Mouse (Mus musculus) heart, embryonic 14.5 days (tissue): ENCODE data around the gene Dnajc12. TPM values are rescaled to one million over a fixed set of nuclear protein-coding genes. Genes with fewer than 3 reads are reported as not detected.
"Not testable (repeated sequence)": the region's sequence is repeated elsewhere in the genome, so short reads cannot be mapped to it uniquely, and the experiment has no call there.

ENCODE experiments used
- ATAC-seq: fragments of 200-750 bp; cut with Nextera tagmentation; 2 replicates; pipeline ENCODE4 v1.8.0; 2017; ENCODE audit warnings: low read depth, moderate TSS enrichment; ENCODE audit not compliant: insufficient number of reproducible peaks, insufficient read depth, low FRiP score
- H3K27ac ChIP-seq, 2 experiments: fragments of 200-500 bp in 1 of 2; fragments of 300-500 bp in 1 of 2; sonication (generic) in 1 of 2; replicated peaks in 1 of 2; 2 replicates each; pipeline ENCODE4 v1.5.1; 2012 to 2014; ENCODE audit warnings: low read depth in 2 of 2, low read length in 2 of 2, control low read depth in 1 of 2, mild to moderate bottlenecking in 1 of 2, mixed read lengths in 1 of 2; ENCODE audit not compliant: control insufficient read depth in 1 of 2, insufficient read depth in 1 of 2
- H3K27me3 ChIP-seq: fragments of 300-500 bp; sonication (generic); 2 replicates; pipeline ENCODE4 v1.6.1; 2014; ENCODE audit warnings: mild to moderate bottlenecking, low read length, control low read depth; ENCODE audit not compliant: control insufficient read depth, insufficient read depth
- H3K36me3 ChIP-seq: fragments of 300-500 bp; sonication (generic); 2 replicates; pipeline ENCODE4 v1.6.1; 2014; ENCODE audit warnings: mild to moderate bottlenecking, control low read depth, low read length, mixed read lengths; ENCODE audit not compliant: control insufficient read depth, insufficient read depth
- H3K4me1 ChIP-seq, 2 experiments: fragments of 200-500 bp in 1 of 2; fragments of 300-500 bp in 1 of 2; sonication (generic) in 1 of 2; 2 replicates each; pipeline ENCODE4 v1.6.1; 2012 to 2014; ENCODE audit warnings: low read length in 2 of 2, control low read depth in 1 of 2, mixed read lengths in 1 of 2; ENCODE audit not compliant: control insufficient read depth in 2 of 2, insufficient read depth in 2 of 2
- H3K4me2 ChIP-seq: fragments of 300-500 bp; sonication (generic); 2 replicates; pipeline ENCODE4 v1.6.1; 2014; ENCODE audit warnings: mild to moderate bottlenecking, low read length
- H3K4me3 ChIP-seq, 2 experiments: fragments of 200-500 bp in 1 of 2; fragments of 300-500 bp in 1 of 2; sonication (generic) in 1 of 2; 2 replicates each; pipeline ENCODE4 v1.5.1; 2012 to 2014; ENCODE audit warnings: low read length in 2 of 2, mild to moderate bottlenecking in 2 of 2, control low read depth in 1 of 2, low read depth in 1 of 2, moderate library complexity in 1 of 2; ENCODE audit not compliant: control insufficient read depth in 1 of 2, insufficient read depth in 1 of 2
- H3K9ac ChIP-seq: fragments of 300-500 bp; sonication (generic); 2 replicates; pipeline ENCODE4 v1.6.1; 2014; ENCODE audit warnings: mild to moderate bottlenecking, low read length
- H3K9me3 ChIP-seq: fragments of 300-500 bp; sonication (generic); 2 replicates; pipeline ENCODE4 v1.6.1; 2016; ENCODE audit warnings: low read length, control low read depth; ENCODE audit not compliant: control insufficient read depth
- WGBS: fragments of 180-500 bp; shearing (Covaris S2); extraction: QIAGEN DNeasy Blood & Tissue Kit; methylation state at CpG from one replicate; pipeline ENCODE4 v1.1.7; 2014; 5-methylcytosine and 5-hydroxymethylcytosine counted together
- polyA plus RNA-seq: library from polyadenylated mRNA; unstranded; fragments of >200 nt; fragmentation: Nextera tagmentation; extraction: Ambion mirVana; gene quantifications from 2 replicates; pipeline ENCODE4 v1.2.1, GENCODE M21; 2014

The Dnajc12 gene
- polyA plus RNA-seq, 1 experiment from 2014 or later, result 9.6 TPM

- no peaks in the 10 kb centered on the region for H3K27me3 ChIP-seq
- H3K27ac ChIP-seq, result no peak overlapping the region
- no peaks in the 10 kb centered on the region for H3K36me3 ChIP-seq
- no peaks in the 10 kb centered on the region for H3K4me1 ChIP-seq
- no peak overlapping the region for H3K4me2 ChIP-seq
- 83% methylated on average over 4 of the region's 4 CpGs for WGBS
- H3K9ac ChIP-seq, result no peak overlapping the region
- no peaks in the 10 kb centered on the region for H3K9me3 ChIP-seq
- no peak overlapping the region for H3K4me3 ChIP-seq
- ATAC-seq, result no peak
Measured at GRCm38 (mm10) chr10:63388948-63389347, 6.7 kb downstream of the Dnajc12 start.

- no peak for ATAC-seq
- Histone ChIP-seq H3K27ac (no peak overlapping the region), H3K4me1 (no peaks in the 10 kb centered on the region), H3K4me3 (no peak overlapping the region), H3K36me3 (no peaks in the 10 kb centered on the region), H3K9me3 (no peaks in the 10 kb centered on the region), H3K9ac (no peak overlapping the region), H3K27me3 (no peaks in the 10 kb centered on the region), H3K4me2 (no peak overlapping the region)
- 90% methylated on average over 10 of the region's 10 CpGs for WGBS
Measured at GRCm38 (mm10) chr10:63396963-63397362, 14.7 kb downstream of the Dnajc12 start.

DNA sequence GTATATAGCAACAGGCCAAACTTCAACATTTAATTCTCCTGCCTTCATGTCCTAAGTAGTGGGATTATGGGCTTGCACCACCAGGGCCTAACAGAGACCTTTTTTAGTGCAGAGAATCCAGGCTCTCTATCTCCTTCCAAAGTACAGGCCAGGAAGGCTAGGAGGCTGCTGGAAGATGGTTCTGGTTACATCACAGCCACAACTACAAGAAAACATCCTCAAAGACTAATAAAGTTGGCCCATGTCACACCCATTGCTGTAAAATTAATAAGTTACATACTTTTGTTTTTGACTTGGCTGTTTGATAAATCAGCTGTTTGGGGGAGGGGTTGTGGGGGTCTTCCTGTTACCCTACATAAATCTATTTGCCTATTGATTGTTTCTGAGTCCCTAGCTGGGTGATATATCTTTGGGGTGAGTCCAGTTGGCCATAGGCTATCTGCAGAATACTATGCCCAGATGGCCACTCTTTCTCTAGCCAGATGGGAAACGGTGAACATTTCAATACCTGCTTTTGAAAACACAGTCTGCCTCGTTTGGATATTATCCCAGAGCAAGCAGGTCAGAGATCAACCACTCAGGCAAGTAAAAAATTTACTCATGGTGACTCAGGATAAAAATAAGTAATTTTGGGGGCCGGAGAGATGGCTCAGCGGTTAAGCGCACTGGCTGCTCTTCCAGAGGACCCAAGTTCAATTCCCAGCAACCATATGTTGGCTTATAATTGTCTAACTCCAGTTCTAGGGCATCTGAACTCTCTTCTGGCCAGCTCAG lies 20.7 kb downstream of the Dnajc12 start:
- Histone ChIP-seq H3K36me3 (no peaks in the 10 kb centered on the region), H3K4me3 (no peak overlapping the region), H3K4me1 (no peaks in the 10 kb centered on the region), H3K9ac (no peak overlapping the region), H3K4me2 (no peak overlapping the region), H3K27ac (no peak overlapping the region), H3K9me3 (no peaks in the 10 kb centered on the region), H3K27me3 (no peaks in the 10 kb centered on the region)
- ATAC-seq, result no peak
- WGBS, result 90% methylated on average over 5 of the region's 5 CpGs

- no peak for ATAC-seq
- H3K27ac ChIP-seq, result no peak overlapping the region
- H3K9me3 ChIP-seq, result no peaks in the 10 kb centered on the region
- 87% methylated on average over 2 of the region's 2 CpGs for WGBS
- H3K4me3 ChIP-seq, result no peak overlapping the region
- no peak overlapping the region for H3K4me2 ChIP-seq
- H3K4me1 ChIP-seq, result no peaks in the 10 kb centered on the region
- H3K36me3 ChIP-seq, result 0 out of 2 replicates have a peak, but pooled peaks cover 3% of the 10 kb centered on the region
- no peaks in the 10 kb centered on the region for H3K27me3 ChIP-seq
- H3K9ac ChIP-seq, result no peak overlapping the region
Measured at GRCm38 (mm10) chr10:63403636-63404035, 21.4 kb downstream of the Dnajc12 start.

- H3K4me1 ChIP-seq, result no peaks in the 10 kb centered on the region
- H3K4me2 ChIP-seq, result no peak overlapping the region
- H3K27ac ChIP-seq, result no peak overlapping the region
- H3K9me3 ChIP-seq, result no peaks in the 10 kb centered on the region
- H3K27me3 ChIP-seq, result no peaks in the 10 kb centered on the region
- WGBS, result 64% methylated on average over 16 of the region's 16 CpGs
- no peak overlapping the region for H3K4me3 ChIP-seq
- H3K9ac ChIP-seq, result no peak overlapping the region
- H3K36me3 ChIP-seq, result 0 out of 2 replicates have a peak, but pooled peaks cover 3% of the 10 kb centered on the region
- no peak for ATAC-seq
Measured at GRCm38 (mm10) chr10:63410162-63410956, 28.1 kb downstream of the Dnajc12 start.

DNA sequence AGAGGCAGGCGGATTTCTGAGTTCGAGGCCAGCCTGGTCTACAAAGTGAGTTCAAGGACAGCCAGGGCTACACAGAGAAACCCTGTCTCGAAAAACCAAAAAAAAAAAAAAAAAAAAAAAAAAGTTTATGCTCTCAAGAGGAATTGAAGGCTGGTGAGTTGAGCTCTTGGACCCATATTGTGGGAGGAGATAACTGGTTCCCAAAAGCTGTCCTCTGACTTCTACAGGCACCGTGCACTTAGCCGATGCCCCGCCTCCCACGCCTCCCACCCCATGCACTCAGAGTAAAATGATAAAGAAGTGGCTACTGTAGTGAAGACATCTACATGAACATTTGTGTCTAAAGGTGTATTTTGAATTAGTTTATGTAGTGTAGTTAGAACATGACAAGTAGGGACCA lies 29.4 kb downstream of the Dnajc12 start:
- not testable (repeated sequence) for H3K36me3 ChIP-seq, H3K4me2 ChIP-seq, H3K9ac ChIP-seq, H3K4me1 ChIP-seq, H3K9me3 ChIP-seq, ATAC-seq, H3K4me3 ChIP-seq, H3K27me3 ChIP-seq, H3K27ac ChIP-seq
- 85% methylated on average over 6 of the region's 7 CpGs for WGBS

DNA sequence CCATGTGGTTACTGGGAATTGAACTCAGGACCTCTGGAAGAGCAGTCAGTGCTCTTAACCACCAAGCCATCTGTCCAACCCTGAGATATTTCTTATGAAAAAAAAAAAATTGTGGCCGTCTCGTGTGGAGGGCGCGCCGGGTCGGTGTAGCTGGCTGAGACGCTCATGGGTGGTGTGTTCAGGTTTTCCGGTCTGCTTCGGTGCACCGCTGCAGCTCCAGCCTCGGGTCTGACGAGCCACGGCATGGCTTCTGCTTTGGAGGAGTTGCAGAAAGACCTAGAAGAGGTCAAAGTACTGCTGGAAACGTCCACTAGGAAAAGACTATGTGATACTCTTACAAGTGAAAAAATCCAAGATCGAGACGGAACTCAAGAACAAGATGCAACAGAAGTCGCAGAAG lies 30.5 kb downstream of the Dnajc12 start:
- Histone ChIP-seq H3K4me2 (no peak overlapping the region), H3K27me3 (no peaks in the 10 kb centered on the region), H3K9ac (no peak overlapping the region), H3K36me3 (0 out of 2 replicates have a peak, but pooled peaks cover 3% of the 10 kb centered on the region), H3K9me3 (no peaks in the 10 kb centered on the region), H3K4me3 (no peak overlapping the region), H3K27ac (no peak overlapping the region), H3K4me1 (no peaks in the 10 kb centered on the region)
- no peak for ATAC-seq
- 84% methylated on average over 17 of the region's 17 CpGs for WGBS
